Mouse (Mus musculus) heart, postnatal 0 days (tissue): ENCODE results near the gene Zfp987.
"Not testable (repeated sequence)": the region's sequence is repeated elsewhere in the genome, so short reads cannot be mapped to it uniquely, and the experiment has no call there.

Experiments used
- CTCF ChIP-seq: IDR thresholded peaks from 2 replicates; pipeline ENCODE4 v1.5.1; 2016; ENCODE audit warnings: antibody characterized with exemption, control low read depth, low read depth
- EP300 ChIP-seq: IDR thresholded peaks from 2 replicates; pipeline ENCODE4 v1.6.1; 2016; ENCODE audit warnings: antibody characterized with exemption, low read depth

GRCm38 (mm10) chr4:146063621-146064020, 33.5 kb upstream of the Zfp987 start:
- not testable (repeated sequence) for TF ChIP-seq CTCF, EP300
